27 mouse cellular contexts compared by ENCODE assay signal in genomic region chr4:128371766-128372165, GRCm38 (mm10).
DNase-seq lines count a peak whose midpoint lies in the region; ATAC-seq and TF ChIP-seq lines count a peak whose summit lies in the region.
"Had no signal": no experiment of that assay in that cellular context is flagged by ENCODE, and none has a peak within 500 bp of the region (broad histone marks: within the 10 kb centered on the region; RNA-seq: fewer than 3 reads in every experiment).

No protein-coding gene starts in this region.

- TF ChIP-seq CTCF in brain, embryonic 14.5 days (IDR thresholded peaks at IDR 0.05; ENCODE audit: borderline replicate concordance, extremely low read depth, insufficient read depth, insufficient read length) = no peak

- H3K27me3 ChIP-seq in hindbrain, embryonic 16.5 days (replicated peaks; ENCODE audit: control insufficient read depth, insufficient read depth, low read length) = no peaks in the 10 kb centered on the region
- no peaks in the 10 kb centered on the region for H3K27me3 ChIP-seq in hindbrain, embryonic 11.5 days (ENCODE audit: control insufficient read depth, insufficient read depth, low read length)
- no peaks in the 10 kb centered on the region for H3K27me3 ChIP-seq in midbrain, embryonic 11.5 days (ENCODE audit: control insufficient read depth, insufficient read depth, low read length)
- H3K27me3 ChIP-seq in midbrain, embryonic 16.5 days (ENCODE audit: control insufficient read depth, insufficient read depth, low read depth, low read length) = no peaks in the 10 kb centered on the region
- H3K27me3 ChIP-seq: embryonic facial prominence, embryonic 12.5 days; heart, embryonic 12.5 days; heart, embryonic 15.5 days; hindbrain, embryonic 12.5 days; hindbrain, embryonic 15.5 days had no signal

- no peak overlapping the region for H3K4me3 ChIP-seq in hindbrain, embryonic 16.5 days (ENCODE audit: low read length)
- no peak overlapping the region for H3K4me3 ChIP-seq in hindbrain, embryonic 11.5 days (ENCODE audit: low read depth, low read length)
- H3K4me3 ChIP-seq in midbrain, embryonic 11.5 days (ENCODE audit: low read depth, low read length) = no peak overlapping the region
- no peak overlapping the region for H3K4me3 ChIP-seq in midbrain, embryonic 16.5 days (ENCODE audit: low read depth, low read length)
- H3K4me3 ChIP-seq: embryonic facial prominence, embryonic 12.5 days; embryonic facial prominence, embryonic 15.5 days; gastrocnemius, adult 2 months; heart, embryonic 12.5 days; heart, embryonic 15.5 days; hindbrain, embryonic 12.5 days; hindbrain, embryonic 15.5 days had no signal

- DNase-seq in hindbrain, embryonic 11.5 days (ENCODE audit: low spot score) = no peak
- DNase-seq in midbrain, embryonic 11.5 days (ENCODE audit: low spot score, missing footprints) = peak; percentile 71
- DNase-seq in Muller cell, postnatal 12 days (ENCODE audit: inconsistent ontology term) = peak; percentile 19
- peak; percentile 13 for DNase-seq in brain, embryonic 14.5 days (ENCODE audit: low read depth)
- DNase-seq: adrenal gland, adult 8-10 months; adrenal gland, postnatal 25 days; cerebellum, adult 2 months; cerebellum, adult 9-11 months; forebrain, postnatal 0 days; gastrocnemius, adult 2 months; gastrocnemius, postnatal 14 days; heart, adult 18-20 months; heart, postnatal 10 days; heart, postnatal 36 days had no signal

- no peak for TF ChIP-seq POLR2A in brain, embryonic 14.5 days (IDR thresholded peaks at IDR 0.05; ENCODE audit: borderline replicate concordance, extremely low read depth, insufficient read depth, insufficient read length, poor library complexity, severe bottlenecking)

- 60% methylated on average over 6 of the region's 6 CpGs for WGBS in hindbrain, embryonic 16.5 days
- WGBS in hindbrain, embryonic 11.5 days = 81% methylated on average over 6 of the region's 6 CpGs
- whole genome bisulfite sequencing in midbrain, embryonic 11.5 days = 83% methylated on average over 6 of the region's 6 CpGs
- 77% methylated on average over 6 of the region's 6 CpGs for WGBS in midbrain, embryonic 16.5 days

- no peak overlapping the region for H3K9ac ChIP-seq in hindbrain, embryonic 16.5 days (ENCODE audit: low read depth, low read length)
- no peak overlapping the region for H3K9ac ChIP-seq in hindbrain, embryonic 11.5 days (ENCODE audit: low read depth, low read length)
- no peak overlapping the region for H3K9ac ChIP-seq in midbrain, embryonic 11.5 days (ENCODE audit: low read length)
- no peak overlapping the region for H3K9ac ChIP-seq in midbrain, embryonic 16.5 days (ENCODE audit: low read depth, low read length)
- H3K9ac ChIP-seq: embryonic facial prominence, embryonic 12.5 days; embryonic facial prominence, embryonic 15.5 days; forebrain, postnatal 0 days; heart, embryonic 12.5 days; heart, embryonic 15.5 days; hindbrain, embryonic 12.5 days; hindbrain, embryonic 15.5 days had no signal

- no peak overlapping the region for H3K27ac ChIP-seq in hindbrain, embryonic 16.5 days (ENCODE audit: low read depth, low read length)
- H3K27ac ChIP-seq in hindbrain, embryonic 11.5 days (ENCODE audit: low read depth, low read length) = no peak overlapping the region
- H3K27ac ChIP-seq in midbrain, embryonic 11.5 days (ENCODE audit: low read depth, low read length) = no peak overlapping the region
- no peak overlapping the region for H3K27ac ChIP-seq in midbrain, embryonic 16.5 days (ENCODE audit: low read length)
- H3K27ac ChIP-seq: embryonic facial prominence, embryonic 12.5 days; embryonic facial prominence, embryonic 15.5 days; gastrocnemius, adult 2 months; heart, embryonic 15.5 days; hindbrain, embryonic 12.5 days; hindbrain, embryonic 15.5 days had no signal

- no peaks in the 10 kb centered on the region for H3K4me1 ChIP-seq in hindbrain, embryonic 16.5 days (ENCODE audit: control insufficient read depth, insufficient read depth, low read depth, low read length)
- no peaks in the 10 kb centered on the region for H3K4me1 ChIP-seq in hindbrain, embryonic 11.5 days (replicated peaks; ENCODE audit: control insufficient read depth, insufficient read depth, low read length)
- H3K4me1 ChIP-seq in midbrain, embryonic 11.5 days (ENCODE audit: control insufficient read depth, insufficient read depth, low read length) = no peaks in the 10 kb centered on the region
- no peaks in the 10 kb centered on the region for H3K4me1 ChIP-seq in midbrain, embryonic 16.5 days (ENCODE audit: control insufficient read depth, insufficient read depth, low read length)
- H3K4me1 ChIP-seq: embryonic facial prominence, embryonic 12.5 days; embryonic facial prominence, embryonic 15.5 days; heart, embryonic 12.5 days; heart, embryonic 15.5 days; hindbrain, embryonic 12.5 days; hindbrain, embryonic 15.5 days had no signal

- peaks cover 23% of the 10 kb centered on the region for H3K36me3 ChIP-seq in hindbrain, embryonic 16.5 days (ENCODE audit: control insufficient read depth, insufficient read depth, low read length)
- H3K36me3 ChIP-seq in hindbrain, embryonic 11.5 days (ENCODE audit: control insufficient read depth, insufficient read depth, low read length) = no peaks in the 10 kb centered on the region
- H3K36me3 ChIP-seq in midbrain, embryonic 11.5 days (ENCODE audit: control insufficient read depth, insufficient read depth, low read length) = no peaks in the 10 kb centered on the region
- peaks cover 17% of the 10 kb centered on the region; the same call in 1 of the 2 replicates for H3K36me3 ChIP-seq in midbrain, embryonic 16.5 days (ENCODE audit: control insufficient read depth, insufficient read depth, low read length)
- H3K36me3 ChIP-seq: embryonic facial prominence, embryonic 12.5 days; embryonic facial prominence, embryonic 15.5 days; heart, embryonic 12.5 days; heart, embryonic 15.5 days had no signal

- no peak overlapping the region for H3K4me2 ChIP-seq in hindbrain, embryonic 16.5 days (ENCODE audit: low read length)
- no peak overlapping the region for H3K4me2 ChIP-seq in hindbrain, embryonic 11.5 days (replicated peaks; ENCODE audit: low read depth, low read length)
- no peak overlapping the region for H3K4me2 ChIP-seq in midbrain, embryonic 11.5 days
- no peak overlapping the region for H3K4me2 ChIP-seq in midbrain, embryonic 16.5 days (ENCODE audit: low read length)
- H3K4me2 ChIP-seq: embryonic facial prominence, embryonic 12.5 days; embryonic facial prominence, embryonic 15.5 days; heart, embryonic 12.5 days; heart, embryonic 15.5 days; hindbrain, embryonic 12.5 days; hindbrain, embryonic 15.5 days had no signal

- H3K9me3 ChIP-seq in hindbrain, embryonic 16.5 days (ENCODE audit: control insufficient read depth, low read length) = no peaks in the 10 kb centered on the region
- H3K9me3 ChIP-seq in hindbrain, embryonic 11.5 days (ENCODE audit: control insufficient read depth, low read length) = no peaks in the 10 kb centered on the region
- H3K9me3 ChIP-seq in midbrain, embryonic 11.5 days (ENCODE audit: control insufficient read depth, low read length) = no peaks in the 10 kb centered on the region
- no peaks in the 10 kb centered on the region for H3K9me3 ChIP-seq in midbrain, embryonic 16.5 days (replicated peaks; ENCODE audit: control insufficient read depth, low read length, poor library complexity, severe bottlenecking)
- H3K9me3 ChIP-seq: embryonic facial prominence, embryonic 12.5 days; embryonic facial prominence, embryonic 15.5 days; heart, embryonic 12.5 days; heart, embryonic 15.5 days; hindbrain, embryonic 12.5 days; hindbrain, embryonic 15.5 days had no signal

- peak; percentile 54; the same call in 1 of the 2 replicates for ATAC-seq in hindbrain, embryonic 16.5 days
- ATAC-seq in hindbrain, embryonic 11.5 days (ENCODE audit: low FRiP score) = no peak
- no peak for ATAC-seq in midbrain, embryonic 11.5 days (ENCODE audit: low FRiP score)
- ATAC-seq in midbrain, embryonic 16.5 days = no peak
- ATAC-seq: activated CD4-positive, CD25-positive, alpha-beta regulatory T cell, adult 4 months; CD4-positive, CD25-positive, alpha-beta regulatory T cell, adult 4 months; forebrain, embryonic 14.5 days; forebrain, postnatal 0 days; inflammation-experienced regulatory T-cells, adult 6 months; intestine, embryonic 16.5 days had no signal
